ENCODE assay signal across 8 mouse cellular contexts in the genomic region with DNA sequence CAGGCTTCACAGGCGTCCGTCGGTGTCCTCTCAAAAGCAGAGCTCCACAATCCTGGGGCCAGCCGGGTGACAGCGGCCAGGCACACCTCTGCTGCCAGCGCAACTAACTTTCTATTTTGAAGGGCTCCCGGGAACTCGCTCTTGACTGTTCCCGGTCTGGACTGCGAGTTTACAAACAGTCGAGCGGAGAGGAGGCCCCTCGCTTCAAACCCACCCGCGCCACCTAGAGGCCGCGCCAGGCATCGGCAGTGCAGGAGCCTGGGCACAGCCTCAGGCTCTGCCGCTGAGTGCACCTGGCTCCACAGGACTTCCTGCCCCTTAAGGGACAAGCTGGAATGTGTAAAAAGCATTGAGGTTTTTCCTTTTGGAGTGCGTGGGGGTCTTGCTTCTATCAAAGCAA. TPM values are rescaled to one million over a fixed set of nuclear protein-coding genes. Genes with fewer than 3 reads are reported as not detected.
DNase-seq lines count a peak whose midpoint lies in the region; ATAC-seq and TF ChIP-seq lines count a peak whose summit lies in the region.

A gene (minus strand): TSS at position 122 of the 400 bp plus-strand sequence.

- H3K36me3 ChIP-seq in lung, embryonic 14.5 days (ENCODE audit: insufficient read depth): no peaks in the 10 kb centered on the region

- peak within 1 kb of the TSS; percentile 64 for H3K4me2 ChIP-seq in lung, embryonic 14.5 days

- H3K27me3 ChIP-seq in lung, embryonic 14.5 days (ENCODE audit: insufficient read depth, low read length): no peaks in the 10 kb centered on the region

- peak; percentile 85 to 91 for ATAC-seq in hematopoietic stem cell, adult 5-6 weeks (replicated peaks in 1 of 2; ENCODE audit: insufficient read depth in 1 of 2, low FRiP score in 2 of 2, low TSS enrichment in 1 of 2, low read depth in 1 of 2, poor library complexity in 2 of 2, severe bottlenecking in 2 of 2)
- ATAC-seq in lung, embryonic 14.5 days (ENCODE audit: insufficient read depth): peak; percentile 89

- TF ChIP-seq CTCF in lung, embryonic 14.5 days (IDR thresholded peaks at IDR 0.05; ENCODE audit: low read depth): peak; percentile 98

- peak within 1 kb of the TSS; percentile 32 for H3K4me3 ChIP-seq in lung, embryonic 14.5 days (ENCODE audit: low read depth, low read length)

- peak; percentile 78 for DNase-seq in ES-CJ7 (ENCODE audit: low read depth, low spot score)
- peak; percentile 58 for DNase-seq in cerebellum, adult 8-10 months
- peak; percentile 85 for DNase-seq in forelimb bud, embryonic 11.5 days (ENCODE audit: low read depth, low spot score)
- DNase-seq in layer of hippocampus, adult 9-10 months (ENCODE audit: low spot score): peak; percentile 16
- peak; percentile 92 for DNase-seq in lung, embryonic 14.5 days
- DNase-seq in ovary, postnatal 10 days (ENCODE audit: low spot score): peak; percentile 52
- peak; percentile 68 for DNase-seq in thymus, postnatal 0 days (ENCODE audit: low spot score)

- H3K4me1 ChIP-seq in lung, embryonic 14.5 days (ENCODE audit: insufficient read depth): no peaks in the 10 kb centered on the region; the same call in 1 of the 2 replicates

- H3K9ac ChIP-seq in lung, embryonic 14.5 days: peak within 1 kb of the TSS; percentile 44

- H3K27ac ChIP-seq in lung, embryonic 14.5 days (ENCODE audit: low read depth): no peak within 1 kb of the TSS

- H3K9me3 ChIP-seq in lung, embryonic 14.5 days (ENCODE audit: low read depth, low read length): no peaks in the 10 kb centered on the region

- WGBS in lung, embryonic 14.5 days: 1% methylated on average over 20 of the region's 20 CpGs

RNA-seq across cellular contexts. Expression of the gene that starts here (rescaled TPM):
- 3.1 and 4.2 TPM in 2 replicates for total RNA-seq in hematopoietic stem cell, adult 5-6 weeks (2017)
- 0.36 and 0.51 TPM in 2 replicates for polyA plus RNA-seq in lung, embryonic 14.5 days (2014; fragmentation: Nextera tagmentation; extraction: Ambion mirVana)
- polyA plus RNA-seq in thymus, postnatal 0 days (2015; fragmentation: Nextera tagmentation; extraction: Ambion mirVana): 1.4 and 1.5 TPM in 2 replicates

Comparison
In these comparisons a context has a peak if more than half of its experiments do, and no peak if none do; other contexts are left out.
1. Peak in DNase-seq, ATAC-seq, H3K4me3 ChIP-seq, H3K9ac ChIP-seq and H3K4me2 ChIP-seq in lung, embryonic 14.5 days; RNA of the gene not detected or under 1 TPM.
2. DNase-seq: peak in every context shown above with its lines; median percentile 92 in lung, embryonic 14.5 days; 85 in forelimb bud, embryonic 11.5 days; 78 in ES-CJ7; 68 in thymus, postnatal 0 days; 58 in cerebellum, adult 8-10 months; 52 in ovary, postnatal 10 days; 16 in layer of hippocampus, adult 9-10 months.